Mouse (Mus musculus): ENCODE data around the gene Aaed1. TPM values are rescaled to one million over a fixed set of nuclear protein-coding genes. Genes with fewer than 3 reads are reported as not detected.

The Aaed1 gene
- polyA plus RNA-seq, 1 experiment from 2014 or later = 41.3 TPM

Other genes starting within 250 kb of the Aaed1 start
- not detected in 2 replicates for gene Hsd17b3, start 223.5 kb downstream of the Aaed1 start, polyA plus RNA-seq (2015; fragmentation: Nextera tagmentation; extraction: Ambion mirVana)
- 4.6 and 6.7 TPM in 2 replicates for gene Slc35d2, start 183.3 kb downstream of the Aaed1 start, polyA plus RNA-seq (2015; fragmentation: Nextera tagmentation; extraction: Ambion mirVana)
- gene Zfp367, start 159.5 kb downstream of the Aaed1 start, polyA plus RNA-seq (2015; fragmentation: Nextera tagmentation; extraction: Ambion mirVana) = 18.8 and 21.6 TPM in 2 replicates
- 16.8 and 17.4 TPM in 2 replicates for gene Habp4, start 150.9 kb downstream of the Aaed1 start, polyA plus RNA-seq (2015; fragmentation: Nextera tagmentation; extraction: Ambion mirVana)
- gene Cdc14b, start 37.4 kb downstream of the Aaed1 start, polyA plus RNA-seq (2015; fragmentation: Nextera tagmentation; extraction: Ambion mirVana) = 17.5 and 19.7 TPM in 2 replicates
- gene Ctsl, start 58.2 kb upstream of the Aaed1 start, polyA plus RNA-seq (2015; fragmentation: Nextera tagmentation; extraction: Ambion mirVana) = 195 and 213 TPM in 2 replicates
- gene Cdk20, start 119.6 kb upstream of the Aaed1 start, polyA plus RNA-seq (2015; fragmentation: Nextera tagmentation; extraction: Ambion mirVana) = 7.9 and 8.6 TPM in 2 replicates
- not detected in 2 replicates for gene Fam240b, start 185.1 kb upstream of the Aaed1 start, polyA plus RNA-seq (2015; fragmentation: Nextera tagmentation; extraction: Ambion mirVana)